Mouse (Mus musculus): ENCODE results near the gene Polr2c. TPM values are rescaled to one million over a fixed set of nuclear protein-coding genes. Genes with fewer than 3 reads are reported as not detected.

Polr2c gene
- polyA plus RNA-seq (2017; shearing (Covaris generic)), result 105 TPM

GRCm38 (mm10) chr8:94857346-94858173 lies at the start of gene Polr2c:
Polr2c (plus strand) TSS chr8:94857450.

GRCm38 (mm10) chr8:94810153-94810552 lies 47.1 kb upstream of the Polr2c start, which contains the start of gene Ccl17:
Ccl17 (plus strand) TSS chr8:94810453.

GRCm38 (mm10) chr8:94837662-94838574 lies 19.3 kb upstream of the Polr2c start, which contains the start of the genes Coq9 and Ciapin1:
Coq9 (plus strand) TSS chr8:94838321.
Ciapin1 (minus strand) TSS chr8:94838358.

GRCm38 (mm10) chr8:94876197-94876730 lies 19.0 kb downstream of the Polr2c start, which contains the start of gene Dok4:
Dok4 (minus strand) TSS chr8:94876330.

GRCm38 (mm10) chr8:94917851-94918495 lies 60.7 kb downstream of the Polr2c start, which contains the start of gene Ccdc102a:
Ccdc102a (minus strand) TSS chr8:94918098.

Other genes with a start within 250 kb of the Polr2c start
- 191 TPM for gene Arl2bp, start 190.8 kb upstream of the Polr2c start, polyA plus RNA-seq (2017; shearing (Covaris generic))
- gene Pllp, start 161.2 kb upstream of the Polr2c start, polyA plus RNA-seq (2017; shearing (Covaris generic)), result not detected
- not detected for gene Ccl22, start 111.9 kb upstream of the Polr2c start, polyA plus RNA-seq (2017; shearing (Covaris generic))
- 0.31 TPM for gene Cx3cl1, start 85.4 kb upstream of the Polr2c start, polyA plus RNA-seq (2017; shearing (Covaris generic))
- gene Ccl17, start 47.0 kb upstream of the Polr2c start, polyA plus RNA-seq (2017; shearing (Covaris generic)), result not detected
- 66.1 TPM for gene Coq9, start 19.1 kb upstream of the Polr2c start, polyA plus RNA-seq (2017; shearing (Covaris generic))
- 91.4 TPM for gene Ciapin1, start 19.1 kb upstream of the Polr2c start, polyA plus RNA-seq (2017; shearing (Covaris generic))
- 3.1 TPM for gene Dok4, start 18.9 kb downstream of the Polr2c start, polyA plus RNA-seq (2017; shearing (Covaris generic))
- gene Ccdc102a, start 60.6 kb downstream of the Polr2c start, polyA plus RNA-seq (2017; shearing (Covaris generic)), result 0.87 TPM
- not detected for gene Adgrg5, start 66.2 kb downstream of the Polr2c start, polyA plus RNA-seq (2017; shearing (Covaris generic))
- gene Adgrg1, start 117.3 kb downstream of the Polr2c start, polyA plus RNA-seq (2017; shearing (Covaris generic)), result 4.9 TPM
- 0.48 TPM for gene Adgrg3, start 160.2 kb downstream of the Polr2c start, polyA plus RNA-seq (2017; shearing (Covaris generic))
- not detected for gene Drc7, start 197.7 kb downstream of the Polr2c start, polyA plus RNA-seq (2017; shearing (Covaris generic))
- gene Katnb1, start 223.7 kb downstream of the Polr2c start, polyA plus RNA-seq (2017; shearing (Covaris generic)), result 16.0 TPM